Mouse (Mus musculus) heart, embryonic 14.5 days (tissue): Measurements from ENCODE around the gene Atp2b2. TPM values are rescaled to one million over a fixed set of nuclear protein-coding genes. Genes with fewer than 3 reads are reported as not detected.

Experiments used
- ATAC-seq: fragments of 200-750 bp; cut with Nextera tagmentation; 2 replicates; pipeline ENCODE4 v1.8.0; 2017; ENCODE audit warnings: low read depth, moderate TSS enrichment; ENCODE audit not compliant: insufficient number of reproducible peaks, insufficient read depth, low FRiP score
- H3K27ac ChIP-seq, 2 experiments: fragments of 200-500 bp in 1 of 2; fragments of 300-500 bp in 1 of 2; sonication (generic) in 1 of 2; replicated peaks in 1 of 2; 2 replicates each; pipeline ENCODE4 v1.5.1; 2012 to 2014; ENCODE audit warnings: low read depth in 2 of 2, low read length in 2 of 2, control low read depth in 1 of 2, mild to moderate bottlenecking in 1 of 2, mixed read lengths in 1 of 2; ENCODE audit not compliant: control insufficient read depth in 1 of 2, insufficient read depth in 1 of 2
- H3K27me3 ChIP-seq: fragments of 300-500 bp; sonication (generic); 2 replicates; pipeline ENCODE4 v1.6.1; 2014; ENCODE audit warnings: mild to moderate bottlenecking, low read length, control low read depth; ENCODE audit not compliant: control insufficient read depth, insufficient read depth
- H3K36me3 ChIP-seq: fragments of 300-500 bp; sonication (generic); 2 replicates; pipeline ENCODE4 v1.6.1; 2014; ENCODE audit warnings: mild to moderate bottlenecking, control low read depth, low read length, mixed read lengths; ENCODE audit not compliant: control insufficient read depth, insufficient read depth
- H3K4me1 ChIP-seq, 2 experiments: fragments of 200-500 bp in 1 of 2; fragments of 300-500 bp in 1 of 2; sonication (generic) in 1 of 2; 2 replicates each; pipeline ENCODE4 v1.6.1; 2012 to 2014; ENCODE audit warnings: low read length in 2 of 2, control low read depth in 1 of 2, mixed read lengths in 1 of 2; ENCODE audit not compliant: control insufficient read depth in 2 of 2, insufficient read depth in 2 of 2
- H3K4me2 ChIP-seq: fragments of 300-500 bp; sonication (generic); 2 replicates; pipeline ENCODE4 v1.6.1; 2014; ENCODE audit warnings: mild to moderate bottlenecking, low read length
- H3K4me3 ChIP-seq, 2 experiments: fragments of 200-500 bp in 1 of 2; fragments of 300-500 bp in 1 of 2; sonication (generic) in 1 of 2; 2 replicates each; pipeline ENCODE4 v1.5.1; 2012 to 2014; ENCODE audit warnings: low read length in 2 of 2, mild to moderate bottlenecking in 2 of 2, control low read depth in 1 of 2, low read depth in 1 of 2, moderate library complexity in 1 of 2; ENCODE audit not compliant: control insufficient read depth in 1 of 2, insufficient read depth in 1 of 2
- H3K9ac ChIP-seq: fragments of 300-500 bp; sonication (generic); 2 replicates; pipeline ENCODE4 v1.6.1; 2014; ENCODE audit warnings: mild to moderate bottlenecking, low read length
- H3K9me3 ChIP-seq: fragments of 300-500 bp; sonication (generic); 2 replicates; pipeline ENCODE4 v1.6.1; 2016; ENCODE audit warnings: low read length, control low read depth; ENCODE audit not compliant: control insufficient read depth
- WGBS: fragments of 180-500 bp; shearing (Covaris S2); extraction: QIAGEN DNeasy Blood & Tissue Kit; methylation state at CpG from one replicate; pipeline ENCODE4 v1.1.7; 2014; 5-methylcytosine and 5-hydroxymethylcytosine counted together
- polyA plus RNA-seq: library from polyadenylated mRNA; unstranded; fragments of >200 nt; fragmentation: Nextera tagmentation; extraction: Ambion mirVana; gene quantifications from 2 replicates; pipeline ENCODE4 v1.2.1, GENCODE M21; 2014

Gene Atp2b2
- polyA plus RNA-seq, 1 experiment from 2014 or later, result 0.18 TPM

GRCm38 (mm10) chr6:113855581-113855980 lies 186.8 kb downstream of the Atp2b2 start:
- no peaks in the 10 kb centered on the region for H3K9me3 ChIP-seq
- H3K9ac ChIP-seq, result no peak overlapping the region
- no peaks in the 10 kb centered on the region for H3K4me1 ChIP-seq
- no peaks in the 10 kb centered on the region for H3K27me3 ChIP-seq
- no peak for ATAC-seq
- no peaks in the 10 kb centered on the region for H3K36me3 ChIP-seq
- H3K4me2 ChIP-seq, result no peak overlapping the region
- no peak overlapping the region for H3K27ac ChIP-seq
- no peak overlapping the region for H3K4me3 ChIP-seq

GRCm38 (mm10) chr6:113852318-113852717 lies 190.1 kb downstream of the Atp2b2 start:
- 10% methylated on average over 3 of the region's 3 CpGs for WGBS
- ATAC-seq, result no peak; the same call in 1 of the 2 replicates
- no peak overlapping the region for H3K4me2 ChIP-seq

GRCm38 (mm10) chr6:113849819-113850218 lies 192.6 kb downstream of the Atp2b2 start:
- Histone ChIP-seq H3K27ac (no peak overlapping the region), H3K4me2 (no peak overlapping the region), H3K36me3 (no peaks in the 10 kb centered on the region), H3K9me3 (no peaks in the 10 kb centered on the region), H3K27me3 (no peaks in the 10 kb centered on the region), H3K4me3 (no peak overlapping the region), H3K4me1 (no peaks in the 10 kb centered on the region), H3K9ac (no peak overlapping the region)
- ATAC-seq, result no peak
- WGBS, result 78% methylated on average over 3 of the region's 3 CpGs

More at GRCm38 (mm10) chr6:113852318-113852717, 190.1 kb downstream of the Atp2b2 start:
- Histone ChIP-seq H3K36me3 (no peaks in the 10 kb centered on the region), H3K9me3 (no peaks in the 10 kb centered on the region), H3K4me3 (no peak overlapping the region), H3K4me1 (no peaks in the 10 kb centered on the region), H3K27me3 (no peaks in the 10 kb centered on the region), H3K9ac (no peak overlapping the region), H3K27ac (no peak overlapping the region)

- Histone ChIP-seq H3K27me3 (no peaks in the 10 kb centered on the region), H3K4me1 (no peaks in the 10 kb centered on the region), H3K9ac (no peak overlapping the region), H3K27ac (no peak overlapping the region), H3K4me2 (no peak overlapping the region), H3K4me3 (no peak overlapping the region), H3K36me3 (no peaks in the 10 kb centered on the region), H3K9me3 (no peaks in the 10 kb centered on the region)
- no peak for ATAC-seq
- WGBS, result 29% methylated on average over 2 of the region's 2 CpGs
Observed at GRCm38 (mm10) chr6:113848655-113849054, 193.8 kb downstream of the Atp2b2 start.

GRCm38 (mm10) chr6:113847092-113847491 lies 195.3 kb downstream of the Atp2b2 start:
- Histone ChIP-seq H3K36me3 (no peaks in the 10 kb centered on the region), H3K4me3 (no peak overlapping the region), H3K9ac (no peak overlapping the region), H3K27ac (no peak overlapping the region), H3K4me1 (no peaks in the 10 kb centered on the region), H3K4me2 (no peak overlapping the region), H3K27me3 (0 out of 2 replicates have a peak, but pooled peaks cover 3% of the 10 kb centered on the region), H3K9me3 (no peaks in the 10 kb centered on the region)
- 68% methylated on average over 2 of the region's 2 CpGs for WGBS
- no peak for ATAC-seq

- 15% methylated on average over 3 of the region's 3 CpGs for WGBS
- Histone ChIP-seq H3K27me3 (peaks cover 36% of the 10 kb centered on the region), H3K4me2 (no peak overlapping the region), H3K4me1 (no peaks in the 10 kb centered on the region), H3K36me3 (no peaks in the 10 kb centered on the region), H3K9ac (no peak overlapping the region), H3K27ac (no peak overlapping the region), H3K4me3 (no peak overlapping the region), H3K9me3 (no peaks in the 10 kb centered on the region)
- ATAC-seq, result no peak
Observed at GRCm38 (mm10) chr6:113843248-113843647, 199.2 kb downstream of the Atp2b2 start.

- no peak overlapping the region for H3K9ac ChIP-seq
- WGBS, result 20% methylated on average over 1 of the region's 1 CpGs
- H3K4me3 ChIP-seq, result no peak overlapping the region
- ATAC-seq, result no peak
- H3K27ac ChIP-seq, result no peak overlapping the region
- H3K36me3 ChIP-seq, result no peaks in the 10 kb centered on the region
- H3K9me3 ChIP-seq, result no peaks in the 10 kb centered on the region
- H3K4me1 ChIP-seq, result peaks cover 0 to 2% of the 10 kb centered on the region in 2 experiments; a peak in 1 of 4 replicates
- H3K4me2 ChIP-seq, result no peak overlapping the region
- H3K27me3 ChIP-seq, result peaks cover 58% of the 10 kb centered on the region
Observed at GRCm38 (mm10) chr6:113838493-113838892, 203.9 kb downstream of the Atp2b2 start.

GRCm38 (mm10) chr6:113837740-113838139 lies 204.7 kb downstream of the Atp2b2 start:
- H3K9ac ChIP-seq, result no peak overlapping the region
- H3K36me3 ChIP-seq, result no peaks in the 10 kb centered on the region
- no peak overlapping the region for H3K4me2 ChIP-seq
- WGBS, result 48% methylated on average over 2 of the region's 2 CpGs
- no peak overlapping the region for H3K4me3 ChIP-seq
- no peak overlapping the region for H3K27ac ChIP-seq
- no peaks in the 10 kb centered on the region for H3K9me3 ChIP-seq
- peaks cover 0 to 2% of the 10 kb centered on the region in 2 experiments; a peak in 1 of 4 replicates for H3K4me1 ChIP-seq
- no peak for ATAC-seq
- peaks cover 63% of the 10 kb centered on the region for H3K27me3 ChIP-seq
